Mouse (Mus musculus): Measurements from ENCODE around the gene Eif5a. TPM values are rescaled to one million over a fixed set of nuclear protein-coding genes. Genes with fewer than 3 reads are reported as not detected.

Gene Eif5a
- total RNA-seq, 2 experiments from 2014 or later: 550 to 556 TPM

- no peak for DNase-seq
Observed at GRCm38 (mm10) chr11:69871822-69872221, 49.9 kb downstream of the Eif5a start.

DNA sequence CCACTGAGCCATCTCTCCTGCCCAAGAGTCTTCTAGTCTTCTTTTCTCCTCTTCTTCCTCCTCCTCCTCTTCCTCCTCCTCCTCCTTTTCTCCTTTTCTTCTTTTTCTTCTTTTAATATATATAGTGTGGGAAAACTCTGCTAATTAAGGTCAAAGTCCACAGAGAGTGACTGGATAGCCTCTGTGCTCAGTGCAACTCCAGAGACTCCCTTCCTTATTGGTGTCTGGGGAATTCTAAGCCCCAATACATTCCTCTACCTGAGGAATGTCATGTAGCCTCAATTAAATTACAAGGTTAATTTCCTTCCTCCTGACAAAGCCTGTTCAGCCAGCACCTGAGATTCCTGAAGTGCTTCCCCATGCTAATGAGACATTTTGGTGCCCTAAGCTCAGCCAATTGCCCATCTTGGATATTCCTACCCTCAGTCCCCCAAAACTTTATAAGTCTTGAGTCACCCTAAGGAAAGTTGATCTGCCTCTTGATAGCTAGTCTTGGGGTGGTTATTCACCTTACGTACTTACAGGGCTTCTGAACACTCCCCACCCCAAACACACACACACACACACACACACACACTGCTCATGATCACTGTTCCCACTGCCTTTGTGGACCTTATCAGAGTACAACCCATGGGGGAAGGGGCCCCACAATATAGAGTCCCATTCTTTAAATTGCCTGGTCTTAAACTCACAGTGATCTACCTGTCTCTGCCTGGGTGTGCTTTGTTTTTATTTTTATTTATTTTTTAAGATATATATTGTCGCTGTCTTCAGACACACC lies 51.3 kb downstream of the Eif5a start:
- no peak for DNase-seq

- no peak for DNase-seq
Observed at GRCm38 (mm10) chr11:69867335-69867734, 54.4 kb downstream of the Eif5a start.

Small RNA genes lying within 50 kb of the gene (microRNA-seq; reads per million reads assigned to microRNA genes)
- 0 reads per million in 2 experiments for gene Mir6924

Other genes with a start within 250 kb of the Eif5a start
- 100 to 1,000 TPM; 535 to 537 TPM for gene Eif4a1, start 249.5 kb downstream of the Eif5a start, total RNA-seq (2021)
- gene Senp3, start 239.9 kb downstream of the Eif5a start, total RNA-seq (2021): 10 to 100 TPM; 58.0 to 61.3 TPM
- 1 to 10 TPM; 2.3 to 2.6 TPM for gene Tnfsf13, start 236.2 kb downstream of the Eif5a start, total RNA-seq (2021)
- gene Tnfsf12, start 226.1 kb downstream of the Eif5a start, total RNA-seq (2021): 10 to 100 TPM; 13.7 to 16.4 TPM
- 1 to 10 TPM; 1.9 to 3.0 TPM for gene Tnfsfm13, start 225.9 kb downstream of the Eif5a start, total RNA-seq (2021)
- gene Polr2a, start 163.3 kb downstream of the Eif5a start, total RNA-seq (2021): 10 to 100 TPM; 53.7 TPM
- not detected for gene Slc35g3, start 160.0 kb downstream of the Eif5a start, total RNA-seq (2021)
- gene Zbtb4, start 156.0 kb downstream of the Eif5a start, total RNA-seq (2021): 10 to 100 TPM; 34.1 to 36.8 TPM
- 1 to 10 TPM; 3.1 to 5.1 TPM for gene Chrnb1, start 126.0 kb downstream of the Eif5a start, total RNA-seq (2021)
- gene Fgf11, start 120.1 kb downstream of the Eif5a start, total RNA-seq (2021): 1 to 10 TPM; 3.1 to 3.7 TPM
- gene Tmem102, start 116.3 kb downstream of the Eif5a start, total RNA-seq (2021): under 1 TPM; 0.60 to 0.92 TPM
- gene Gm39566, start 106.7 kb downstream of the Eif5a start, total RNA-seq (2021): not detected
- gene Spem2, start 103.5 kb downstream of the Eif5a start, total RNA-seq (2021): not detected
- gene Spem1, start 99.8 kb downstream of the Eif5a start, total RNA-seq (2021): not detected
- 10 to 100 TPM; 11.0 to 11.6 TPM for gene Nlgn2, start 84.2 kb downstream of the Eif5a start, total RNA-seq (2021)
- 100 to 1,000 TPM; 143 to 166 TPM for gene Tmem256, start 83.4 kb downstream of the Eif5a start, total RNA-seq (2021)
- gene Plscr3, start 75.6 kb downstream of the Eif5a start, total RNA-seq (2021): 10 to 100 TPM; 59.7 to 59.9 TPM
- not detected for gene Tnk1, start 63.2 kb downstream of the Eif5a start, total RNA-seq (2021)
- not detected for gene Tmem95, start 43.9 kb downstream of the Eif5a start, total RNA-seq (2021)
- 1 to 10 TPM; 3.3 TPM for gene Kctd11, start 40.6 kb downstream of the Eif5a start, total RNA-seq (2021)
- gene Acap1, start 26.4 kb downstream of the Eif5a start, total RNA-seq (2021): 1 to 10 TPM; 2.8 to 3.2 TPM
- gene 2810408A11Rik, start 21.0 kb downstream of the Eif5a start, total RNA-seq (2021): 1 to 10 TPM; 5.2 to 6.2 TPM
- 10 to 100 TPM; 45.8 to 48.5 TPM for gene Neurl4, start 20.9 kb downstream of the Eif5a start, total RNA-seq (2021)
- gene Gps2, start 8.1 kb downstream of the Eif5a start, total RNA-seq (2021): 10 to 100 TPM; 29.6 to 33.0 TPM
- 10 to 100 TPM; 24.8 to 35.7 TPM for gene Ybx2, start 13.8 kb upstream of the Eif5a start, total RNA-seq (2021)
- 100 to 1,000 TPM in 1 of 2 experiments, 10 to 100 TPM in 1; 97.9 to 101 TPM for gene Slc2a4, start 26.2 kb upstream of the Eif5a start, total RNA-seq (2021)
- gene Cldn7, start 42.8 kb upstream of the Eif5a start, total RNA-seq (2021): under 1 TPM in 1 of 2 experiments, not detected in 1; 0.76 TPM
- gene Ctdnep1, start 59.2 kb upstream of the Eif5a start, total RNA-seq (2021): 100 to 1,000 TPM; 132 to 144 TPM
- 10 to 100 TPM; 63.1 to 64.6 TPM for gene Elp5, start 60.6 kb upstream of the Eif5a start, total RNA-seq (2021)
- 100 to 1,000 TPM; 271 TPM for gene Gabarap, start 69.2 kb upstream of the Eif5a start, total RNA-seq (2021)
- 10 to 100 TPM; 25.0 to 30.3 TPM for gene Phf23, start 73.8 kb upstream of the Eif5a start, total RNA-seq (2021)
- 10 to 100 TPM; 13.1 to 14.0 TPM for gene Dvl2, start 78.6 kb upstream of the Eif5a start, total RNA-seq (2021)
- gene Acadvl, start 93.5 kb upstream of the Eif5a start, total RNA-seq (2021): 100 to 1,000 TPM; 862 to 957 TPM
- 10 to 100 TPM; 13.2 to 15.5 TPM for gene Dlg4, start 95.0 kb upstream of the Eif5a start, total RNA-seq (2021)
- not detected for gene Asgr1, start 132.1 kb upstream of the Eif5a start, total RNA-seq (2021)
- gene Asgr2, start 170.7 kb upstream of the Eif5a start, total RNA-seq (2021): not detected
- gene Mgl2, start 208.4 kb upstream of the Eif5a start, total RNA-seq (2021): under 1 TPM; 0.29 to 0.50 TPM
- gene Clec10a, start 234.2 kb upstream of the Eif5a start, total RNA-seq (2021): under 1 TPM; 0.60 to 0.99 TPM

All from heart, postnatal 4 days (tissue).